Mouse (Mus musculus): ENCODE results near the gene Olfr877.

Gene Olfr877

GRCm38 (mm10) chr9:37853969-37854368, at the start of gene Olfr877:
Gene Olfr877 (plus strand): TSS chr9:37854269.
- DNase-seq (ENCODE audit: low spot score): no peak

DNA sequence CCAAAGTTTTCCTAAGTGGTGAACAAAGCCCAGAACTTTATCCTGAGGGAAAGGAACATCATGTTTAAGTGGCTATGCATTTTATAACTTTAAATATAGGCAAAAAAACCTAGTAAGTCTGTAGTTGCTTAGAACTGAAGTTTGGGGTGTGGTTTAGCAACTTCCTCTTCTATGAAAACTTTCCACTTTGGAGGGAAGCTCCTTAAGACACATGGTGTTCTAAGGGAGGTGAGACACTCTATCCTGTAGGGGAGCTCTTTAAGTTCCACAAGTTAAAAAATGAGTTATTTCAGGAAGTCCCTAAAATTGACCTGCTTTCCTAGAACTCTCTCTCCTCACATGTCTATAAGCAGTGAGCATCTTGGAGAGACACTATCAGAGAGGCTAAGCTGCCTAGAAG, 46.8 kb upstream of the Olfr877 start:
- no peak for DNase-seq (ENCODE audit: low spot score)

DNA sequence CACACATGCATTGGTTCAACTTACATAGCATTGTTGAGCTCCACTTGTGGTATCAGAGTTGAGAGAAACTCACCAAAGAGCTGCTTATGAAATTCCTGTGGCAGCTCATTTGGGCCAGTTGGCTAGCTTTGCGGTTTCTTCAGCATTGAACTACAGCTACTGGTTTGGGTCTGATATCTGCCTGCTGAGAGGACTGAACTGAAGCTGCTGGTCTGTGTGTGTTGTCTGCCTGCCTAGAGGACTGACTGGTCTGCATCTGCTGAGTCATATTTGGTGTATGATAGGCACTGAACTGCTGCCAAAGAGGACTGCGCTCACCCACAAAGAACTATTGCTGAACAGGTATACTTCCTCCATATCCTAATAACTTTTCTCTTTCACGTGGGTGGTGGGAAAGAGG, 45.6 kb upstream of the Olfr877 start:
- DNase-seq (ENCODE audit: low spot score): no peak

DNA sequence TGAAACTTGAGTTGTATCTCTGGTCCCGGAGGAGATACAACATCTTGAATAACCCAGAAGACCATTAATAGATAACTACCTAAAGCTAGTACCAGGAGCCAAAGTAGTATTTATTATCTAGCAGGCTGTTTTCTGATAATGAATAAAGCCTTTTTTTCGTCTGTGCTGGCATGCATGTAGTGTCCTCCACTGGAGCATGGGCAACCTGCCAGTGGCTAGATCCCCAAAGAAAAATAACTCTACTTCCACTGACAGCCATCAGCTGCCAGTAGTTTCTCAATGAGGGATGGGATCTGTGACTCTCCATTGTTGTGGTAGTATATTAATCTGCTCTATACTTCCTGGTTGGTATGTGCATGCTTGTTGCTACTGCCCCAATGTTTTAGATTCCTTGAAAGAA, 45.1 kb upstream of the Olfr877 start:
- DNase-seq (ENCODE audit: low spot score): no peak

DNA sequence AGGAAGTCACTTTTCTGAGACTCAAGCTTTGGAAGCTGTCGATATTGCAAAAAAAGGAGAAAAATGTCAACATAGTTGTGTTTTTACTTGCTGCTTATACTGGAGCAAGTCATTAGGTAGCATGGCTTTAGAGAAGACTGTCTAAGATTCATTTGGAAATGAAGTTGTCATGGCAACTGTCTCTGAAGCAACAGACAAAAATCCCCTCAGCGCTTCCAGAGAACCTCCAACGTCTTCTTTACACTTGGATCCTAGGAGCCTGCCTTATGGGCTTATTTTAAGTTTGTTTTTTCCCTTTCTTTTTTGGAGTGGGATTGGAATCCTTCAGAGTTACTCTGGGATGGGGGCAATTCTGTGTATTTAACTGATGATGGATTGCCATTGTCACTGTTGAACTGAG, 39.4 kb upstream of the Olfr877 start:
- DNase-seq (ENCODE audit: low spot score): no peak

DNA sequence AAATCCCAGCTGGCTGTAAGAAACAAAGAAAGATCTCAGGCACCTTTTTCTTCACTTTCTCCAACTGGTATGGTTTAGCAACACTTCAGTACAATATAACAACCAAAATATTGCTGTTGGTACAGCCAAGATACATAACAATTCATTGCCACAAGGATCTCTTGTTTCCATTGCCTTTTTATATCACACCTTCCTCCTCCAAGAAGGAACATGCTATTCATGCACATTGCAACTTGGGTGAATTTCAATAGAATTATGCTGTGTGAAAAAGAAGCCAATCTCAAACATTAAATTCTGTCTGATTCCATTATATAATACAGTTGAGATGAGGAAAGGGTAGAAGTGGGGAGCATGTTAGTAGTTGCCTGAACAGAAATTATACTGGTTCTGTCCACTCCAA, 24.2 kb upstream of the Olfr877 start:
- DNase-seq (ENCODE audit: low spot score): no peak

- peak; percentile 40 for DNase-seq (ENCODE audit: low spot score)
Measured at GRCm38 (mm10) chr9:37833341-37833740, 20.7 kb upstream of the Olfr877 start.

GRCm38 (mm10) chr9:37849267-37849666, 4.8 kb upstream of the Olfr877 start:
- DNase-seq (ENCODE audit: low spot score): no peak

- DNase-seq (ENCODE audit: low spot score): no peak
Measured at GRCm38 (mm10) chr9:37863325-37863724, 9.3 kb downstream of the Olfr877 start.

DNA sequence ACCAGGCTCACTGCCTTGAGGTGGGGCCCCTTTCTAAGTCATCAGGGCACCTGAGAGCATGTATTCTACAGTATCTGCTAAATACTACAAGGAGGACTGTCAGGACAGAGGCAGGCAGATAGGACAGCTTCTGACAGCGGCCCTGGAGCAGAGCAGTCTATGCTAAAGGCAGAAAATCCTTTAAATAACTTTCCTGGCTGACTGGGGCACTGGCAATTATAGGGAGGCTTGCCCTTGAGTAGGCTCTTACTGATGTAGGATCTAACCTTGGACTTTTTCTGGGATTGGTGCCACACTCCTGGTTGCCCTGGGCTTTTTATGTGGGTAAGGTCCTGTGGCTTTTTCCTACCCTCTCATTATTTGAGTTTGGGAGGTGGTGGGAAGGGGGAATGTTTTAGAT, 16.2 kb downstream of the Olfr877 start:
- no peak for DNase-seq (ENCODE audit: low spot score)

- DNase-seq (ENCODE audit: low spot score): no peak
Measured at GRCm38 (mm10) chr9:37871097-37871496, 17.0 kb downstream of the Olfr877 start.

GRCm38 (mm10) chr9:37871536-37871935, 17.5 kb downstream of the Olfr877 start:
- DNase-seq (ENCODE audit: low spot score): no peak

- DNase-seq (ENCODE audit: low spot score): peak; percentile 7
Measured at GRCm38 (mm10) chr9:37890960-37891359, 36.9 kb downstream of the Olfr877 start.

GRCm38 (mm10) chr9:37896661-37897060, 42.6 kb downstream of the Olfr877 start, which contains the start of gene Olfr145:
Gene Olfr145 (plus strand): TSS chr9:37896724.
- no peak for DNase-seq (ENCODE audit: low spot score)

GRCm38 (mm10) chr9:37905555-37905954, 51.5 kb downstream of the Olfr877 start:
- DNase-seq (ENCODE audit: low spot score): no peak
